Mouse (Mus musculus): ENCODE data around the gene Gm14226. TPM values are rescaled to one million over a fixed set of nuclear protein-coding genes. Genes with fewer than 3 reads are reported as not detected.
"Not testable (repeated sequence)": the region's sequence is repeated elsewhere in the genome, so short reads cannot be mapped to it uniquely, and the experiment has no call there.

The Gm14226 gene
- 0.29 and 0.36 TPM in 2 replicates for polyA plus RNA-seq (2015; fragmentation: Nextera tagmentation; extraction: Ambion mirVana)

GRCm38 (mm10) chr2:155018251-155018755 is at the start of gene Gm14226:
Gene Gm14226 (plus strand): TSS chr2:155018266.
- H3K9me3 ChIP-seq; H3K27me3 ChIP-seq; H3K36me3 ChIP-seq; ATAC-seq (ENCODE audit: low read depth): not testable (repeated sequence)
- peak within 1 kb of the TSS; percentile 96 for H3K4me2 ChIP-seq
- peak within 1 kb of the TSS; percentile 47 for H3K4me3 ChIP-seq
- H3K9ac ChIP-seq: peak within 1 kb of the TSS; percentile 70
- H3K27ac ChIP-seq (replicated peaks): peak within 1 kb of the TSS; percentile 82
- 1% methylated on average over 24 of the region's 26 CpGs for WGBS
- H3K4me1 ChIP-seq (replicated peaks): peaks cover 19% of the 10 kb centered on the region

DNA sequence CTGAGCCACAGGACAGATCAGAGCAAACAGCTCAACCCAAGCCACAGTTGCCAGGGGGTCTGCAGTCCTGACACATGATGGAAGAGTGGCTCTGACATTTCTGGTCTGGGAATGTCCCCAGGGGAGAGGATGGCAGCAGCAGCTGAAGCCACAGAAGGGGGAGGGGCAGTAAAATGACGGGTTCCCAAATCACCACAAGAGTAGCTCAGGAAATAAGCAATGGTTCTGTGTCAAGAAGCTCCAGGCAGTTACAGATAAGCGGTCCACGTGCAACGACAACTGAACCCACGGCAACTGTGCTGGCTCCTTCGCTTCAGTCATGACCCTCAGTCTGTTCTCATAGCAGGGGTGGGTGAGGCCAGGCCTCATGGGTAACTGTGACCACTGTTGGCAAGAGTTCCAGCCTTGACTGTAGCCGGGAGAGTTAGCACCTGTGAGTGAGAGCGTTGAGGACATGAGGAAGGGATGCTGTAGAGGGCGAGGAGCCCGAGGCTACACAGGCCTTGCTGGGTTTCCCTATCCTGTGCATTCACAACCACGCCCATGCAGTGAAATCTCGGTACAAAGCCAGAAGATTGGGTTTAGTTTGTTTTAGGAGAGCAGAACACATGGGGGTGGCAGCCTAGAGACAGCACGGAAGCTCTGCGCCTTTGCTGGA is 48.2 kb upstream of the Gm14226 start:
- ATAC-seq (ENCODE audit: low read depth); H3K4me2 ChIP-seq: not testable (repeated sequence)
- 71% methylated on average over 14 of the region's 14 CpGs for WGBS

GRCm38 (mm10) chr2:154971919-154972692 is 46.0 kb upstream of the Gm14226 start:
- no peak overlapping the region for H3K4me3 ChIP-seq
- no peaks in the 10 kb centered on the region for H3K9me3 ChIP-seq
- H3K27me3 ChIP-seq: no peaks in the 10 kb centered on the region
- no peaks in the 10 kb centered on the region; the same call in 1 of the 2 replicates for H3K4me1 ChIP-seq (replicated peaks)
- no peak overlapping the region for H3K9ac ChIP-seq
- no peaks in the 10 kb centered on the region for H3K36me3 ChIP-seq
- no peak overlapping the region for H3K4me2 ChIP-seq
- 74% methylated on average over 18 of the region's 18 CpGs for WGBS
- H3K27ac ChIP-seq (replicated peaks): no peak overlapping the region
- ATAC-seq (ENCODE audit: low read depth): no peak

More for the DNA sequence above, 48.2 kb upstream of the Gm14226 start:
- H3K27ac ChIP-seq (replicated peaks); H3K9me3 ChIP-seq; H3K36me3 ChIP-seq; H3K27me3 ChIP-seq; H3K4me1 ChIP-seq (replicated peaks); H3K4me3 ChIP-seq; H3K9ac ChIP-seq: not testable (repeated sequence)

DNA sequence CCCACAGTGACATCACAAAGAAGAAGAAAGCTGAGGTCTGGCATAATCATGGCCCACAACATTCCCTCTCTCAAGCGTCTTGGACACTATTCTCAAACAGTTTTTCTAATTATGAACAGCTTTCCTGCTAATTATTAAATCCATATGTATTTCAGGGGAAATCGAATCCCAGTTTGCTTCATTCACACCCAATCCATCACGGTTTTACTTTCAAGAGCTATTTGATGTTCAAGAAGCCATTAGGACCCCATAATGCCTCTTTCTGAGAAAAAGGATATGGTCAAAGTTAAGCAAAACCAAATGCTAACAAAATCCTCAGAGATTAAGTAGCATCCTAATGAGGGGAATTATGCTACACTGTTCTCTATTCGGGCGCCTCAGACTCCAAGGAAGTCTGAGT is 45.1 kb upstream of the Gm14226 start:
- ATAC-seq (ENCODE audit: low read depth): no peak
- WGBS: 85% methylated on average over 5 of the region's 5 CpGs

GRCm38 (mm10) chr2:154986609-154987008 is 31.5 kb upstream of the Gm14226 start:
- no peaks in the 10 kb centered on the region for H3K36me3 ChIP-seq
- H3K27me3 ChIP-seq: no peaks in the 10 kb centered on the region
- 69% methylated on average over 1 of the region's 1 CpGs for WGBS
- H3K27ac ChIP-seq (replicated peaks): no peak overlapping the region
- no peak for ATAC-seq (ENCODE audit: low read depth)
- H3K4me2 ChIP-seq: no peak overlapping the region
- H3K9ac ChIP-seq: no peak overlapping the region
- H3K4me3 ChIP-seq: no peak overlapping the region
- H3K4me1 ChIP-seq (replicated peaks): no peaks in the 10 kb centered on the region; the same call in 1 of the 2 replicates
- H3K9me3 ChIP-seq: no peaks in the 10 kb centered on the region

More for the DNA sequence above, 45.1 kb upstream of the Gm14226 start:
- Histone ChIP-seq H3K9ac (no peak overlapping the region), H3K4me3 (no peak overlapping the region), H3K36me3 (no peaks in the 10 kb centered on the region), H3K27me3 (no peaks in the 10 kb centered on the region), H3K9me3 (no peaks in the 10 kb centered on the region), H3K27ac (replicated peaks) (no peak overlapping the region), H3K4me2 (no peak overlapping the region), H3K4me1 (replicated peaks) (no peaks in the 10 kb centered on the region; the same call in 1 of the 2 replicates)

DNA sequence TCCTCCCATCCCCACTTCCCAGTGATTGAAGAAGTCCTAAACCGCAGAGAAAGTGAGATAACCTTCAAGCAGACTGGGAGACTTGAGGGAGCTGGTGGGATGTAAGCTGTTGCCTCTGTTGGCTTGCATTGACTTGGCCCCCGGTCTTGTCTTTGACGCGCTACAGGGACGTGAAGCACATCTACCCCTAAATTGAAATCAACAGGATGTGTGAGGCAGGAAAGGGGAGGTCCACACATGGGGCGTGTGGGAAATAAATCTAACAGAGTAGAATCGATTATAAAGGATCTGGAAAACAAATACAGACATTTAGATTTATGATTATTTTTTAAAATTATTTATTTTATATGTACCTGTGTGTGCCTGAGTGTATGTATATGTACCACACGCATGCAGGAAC is 26.7 kb upstream of the Gm14226 start:
- WGBS: 85% methylated on average over 8 of the region's 8 CpGs

DNA sequence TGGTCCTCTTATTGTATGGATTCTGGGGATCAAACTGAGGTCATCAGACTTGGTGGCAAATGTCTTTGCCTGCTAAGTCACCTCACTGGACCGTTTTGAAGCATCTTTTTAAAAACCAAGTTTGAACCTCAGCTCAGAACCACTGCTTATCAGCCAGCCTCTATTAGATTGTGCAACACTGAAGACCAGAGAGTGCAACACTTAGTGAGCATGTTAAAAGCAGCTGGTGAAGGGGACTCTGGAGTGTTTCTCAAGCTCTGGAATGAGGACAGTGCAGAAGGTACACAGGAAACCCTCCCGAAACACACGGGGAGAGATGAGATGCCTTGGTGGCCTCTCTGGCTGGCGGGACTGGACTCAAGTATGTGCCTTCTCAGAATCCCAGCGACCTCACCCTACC is 26.0 kb upstream of the Gm14226 start:
- Histone ChIP-seq H3K4me1 (replicated peaks) (no peaks in the 10 kb centered on the region), H3K9ac (no peak overlapping the region), H3K4me2 (no peak overlapping the region), H3K27ac (replicated peaks) (no peak overlapping the region), H3K4me3 (no peak overlapping the region), H3K36me3 (no peaks in the 10 kb centered on the region), H3K9me3 (no peaks in the 10 kb centered on the region), H3K27me3 (no peaks in the 10 kb centered on the region)
- ATAC-seq (ENCODE audit: low read depth): no peak
- 83% methylated on average over 5 of the region's 5 CpGs for WGBS

More for the DNA sequence above, 26.7 kb upstream of the Gm14226 start:
- no peak for ATAC-seq (ENCODE audit: low read depth)
- Histone ChIP-seq H3K27ac (replicated peaks) (no peak overlapping the region), H3K4me2 (no peak overlapping the region), H3K4me1 (replicated peaks) (no peaks in the 10 kb centered on the region), H3K27me3 (no peaks in the 10 kb centered on the region), H3K9ac (no peak overlapping the region), H3K9me3 (no peaks in the 10 kb centered on the region), H3K36me3 (no peaks in the 10 kb centered on the region), H3K4me3 (no peak overlapping the region)

- H3K27me3 ChIP-seq: no peaks in the 10 kb centered on the region
- H3K36me3 ChIP-seq: no peaks in the 10 kb centered on the region
- 94% methylated on average over 11 of the region's 11 CpGs for WGBS
- H3K27ac ChIP-seq (replicated peaks): no peak overlapping the region
- H3K9me3 ChIP-seq: no peaks in the 10 kb centered on the region
- H3K9ac ChIP-seq: no peak overlapping the region
- H3K4me3 ChIP-seq: no peak overlapping the region
- H3K4me1 ChIP-seq (replicated peaks): no peaks in the 10 kb centered on the region
- no peak overlapping the region for H3K4me2 ChIP-seq
- no peak for ATAC-seq (ENCODE audit: low read depth)
These were observed 12.6 kb upstream of the Gm14226 start for GRCm38 (mm10) chr2:155005491-155005890.

GRCm38 (mm10) chr2:155011086-155011656 is 6.9 kb upstream of the Gm14226 start:
- Histone ChIP-seq H3K4me2 (no peak overlapping the region), H3K36me3 (no peaks in the 10 kb centered on the region), H3K27ac (replicated peaks) (no peak overlapping the region), H3K9me3 (no peaks in the 10 kb centered on the region), H3K9ac (no peak overlapping the region), H3K4me3 (no peak overlapping the region), H3K4me1 (replicated peaks) (no peaks in the 10 kb centered on the region), H3K27me3 (no peaks in the 10 kb centered on the region)
- ATAC-seq (ENCODE audit: low read depth): no peak
- 53% methylated on average over 3 of the region's 3 CpGs for WGBS

GRCm38 (mm10) chr2:155012991-155013390 is 5.1 kb upstream of the Gm14226 start:
- Histone ChIP-seq H3K9me3 (no peaks in the 10 kb centered on the region), H3K9ac (no peak overlapping the region), H3K27me3 (no peaks in the 10 kb centered on the region), H3K36me3 (no peaks in the 10 kb centered on the region), H3K27ac (replicated peaks) (no peak overlapping the region), H3K4me2 (no peak overlapping the region), H3K4me1 (replicated peaks) (no peaks in the 10 kb centered on the region), H3K4me3 (no peak overlapping the region)
- ATAC-seq (ENCODE audit: low read depth): no peak
- WGBS: 79% methylated on average over 6 of the region's 6 CpGs

GRCm38 (mm10) chr2:155016751-155017150 is 1.3 kb upstream of the Gm14226 start:
- H3K27me3 ChIP-seq; ATAC-seq (ENCODE audit: low read depth); H3K27ac ChIP-seq (replicated peaks); H3K4me3 ChIP-seq; H3K4me2 ChIP-seq; H3K36me3 ChIP-seq; H3K9me3 ChIP-seq; H3K9ac ChIP-seq: not testable (repeated sequence)
- peaks cover 19% of the 10 kb centered on the region for H3K4me1 ChIP-seq (replicated peaks)
- WGBS: 25% methylated on average over 8 of the region's 9 CpGs
